Mouse (Mus musculus): ENCODE data around the gene Serpinb9b. TPM values are rescaled to one million over a fixed set of nuclear protein-coding genes. Genes with fewer than 3 reads are reported as not detected.

The Serpinb9b gene
- polyA plus RNA-seq, 1 experiment, result not detected

DNA sequence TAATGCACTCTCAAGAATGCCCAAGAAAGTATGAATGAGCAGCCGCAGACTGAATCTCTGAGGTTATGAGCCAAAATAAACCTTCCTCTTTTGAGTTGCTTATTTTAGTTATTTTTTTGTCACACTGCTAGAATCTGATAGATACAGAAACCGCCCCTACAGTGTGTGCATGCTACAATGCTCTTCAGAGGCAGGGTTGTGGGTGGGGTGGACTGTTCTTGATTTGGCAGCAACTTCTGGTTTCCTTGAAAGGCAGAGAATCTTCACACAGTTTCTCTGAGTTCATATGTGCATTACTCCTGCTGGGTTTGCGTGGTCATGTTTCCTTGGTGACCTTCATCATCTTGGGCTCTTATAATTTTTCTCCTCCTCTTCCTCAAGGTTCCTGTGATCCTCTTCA lies 40.9 kb downstream of the Serpinb9b start:
- WGBS, result 74% methylated on average over 3 of the region's 3 CpGs

DNA sequence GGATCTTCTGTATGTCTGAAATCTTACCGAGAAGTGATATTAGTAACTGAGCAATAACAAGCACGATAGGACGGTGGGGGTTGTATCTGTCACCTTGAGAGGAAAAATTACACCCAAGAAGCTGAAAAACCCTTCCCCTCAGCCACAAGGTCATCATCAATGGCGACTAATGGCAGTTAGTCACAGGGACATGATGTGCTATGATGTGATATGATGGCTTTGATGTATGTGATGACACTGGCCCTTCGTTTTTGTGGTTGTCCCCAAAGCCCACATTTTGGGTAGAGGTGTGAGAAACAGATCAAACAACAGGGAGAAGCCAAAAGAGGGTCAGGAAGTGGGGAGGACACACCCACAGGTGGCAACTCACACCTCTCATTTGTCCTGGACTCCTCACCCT lies 44.6 kb downstream of the Serpinb9b start:
- Histone ChIP-seq H3K27ac (ENCODE audit: insufficient read depth, low read depth, low read length) (no peak overlapping the region), H3K4me3 (ENCODE audit: low read depth, low read length) (no peak overlapping the region), H3K4me1 (ENCODE audit: control insufficient read depth, insufficient read depth, insufficient read length, low read length) (no peaks in the 10 kb centered on the region), H3K27me3 (ENCODE audit: control insufficient read depth, insufficient read depth, low read length) (no peaks in the 10 kb centered on the region), H3K36me3 (ENCODE audit: control insufficient read depth, insufficient read depth, low read length) (no peaks in the 10 kb centered on the region)
- TF ChIP-seq CTCF (IDR thresholded peaks at IDR 0.05; ENCODE audit: extremely low read depth, insufficient read length, insufficient replicate concordance, low read depth, low read length) (no peak), POLR2A (IDR thresholded peaks at IDR 0.05; ENCODE audit: low read depth, low read length) (no peak)
- 70% methylated on average over 5 of the region's 5 CpGs for WGBS

More for the DNA sequence above, 40.9 kb downstream of the Serpinb9b start:
- no peaks in the 10 kb centered on the region for H3K36me3 ChIP-seq (ENCODE audit: control insufficient read depth, insufficient read depth, low read length)
- H3K4me1 ChIP-seq (ENCODE audit: control insufficient read depth, insufficient read depth, insufficient read length, low read length), result no peaks in the 10 kb centered on the region
- H3K27me3 ChIP-seq (ENCODE audit: control insufficient read depth, insufficient read depth, low read length), result no peaks in the 10 kb centered on the region
- no peak for TF ChIP-seq CTCF (IDR thresholded peaks at IDR 0.05; ENCODE audit: extremely low read depth, insufficient read length, insufficient replicate concordance, low read depth, low read length)
- no peak overlapping the region for H3K4me3 ChIP-seq (ENCODE audit: low read depth, low read length)
- H3K27ac ChIP-seq (ENCODE audit: insufficient read depth, low read depth, low read length), result no peak overlapping the region

DNA sequence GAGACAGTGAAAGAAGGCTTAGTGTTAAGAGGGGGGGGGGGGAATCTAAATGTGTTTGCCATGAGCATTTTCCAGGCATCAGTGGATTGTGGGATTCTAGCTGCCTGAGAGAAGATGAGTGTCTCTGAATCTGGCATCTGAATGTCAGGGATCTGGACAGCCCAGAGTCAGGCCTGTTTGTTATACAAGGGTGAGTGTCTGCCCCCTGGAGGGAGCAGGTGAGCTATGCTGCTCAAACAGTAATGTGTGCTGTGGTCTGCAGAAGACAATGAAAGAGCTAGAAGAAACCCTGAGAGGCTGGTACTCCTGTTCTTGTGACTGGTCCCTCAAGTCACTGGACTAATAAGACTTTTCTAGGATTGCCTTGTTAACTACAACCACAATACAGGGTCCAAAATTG lies 46.8 kb downstream of the Serpinb9b start:
- H3K36me3 ChIP-seq (ENCODE audit: control insufficient read depth, insufficient read depth, low read length), result no peaks in the 10 kb centered on the region
- H3K27ac ChIP-seq (ENCODE audit: insufficient read depth, low read depth, low read length), result no peak overlapping the region
- no peaks in the 10 kb centered on the region for H3K4me1 ChIP-seq (ENCODE audit: control insufficient read depth, insufficient read depth, insufficient read length, low read length)
- TF ChIP-seq POLR2A (IDR thresholded peaks at IDR 0.05; ENCODE audit: low read depth, low read length), result no peak
- TF ChIP-seq CTCF (IDR thresholded peaks at IDR 0.05; ENCODE audit: extremely low read depth, insufficient read length, insufficient replicate concordance, low read depth, low read length), result peak; percentile 53; the same call in 1 of the 2 replicates
- H3K4me3 ChIP-seq (ENCODE audit: low read depth, low read length), result no peak overlapping the region
- no peaks in the 10 kb centered on the region; the same call in 1 of the 2 replicates for H3K27me3 ChIP-seq (ENCODE audit: control insufficient read depth, insufficient read depth, low read length)

GRCm38 (mm10) chr13:33076247-33076646 lies 49.0 kb downstream of the Serpinb9b start:
- Histone ChIP-seq H3K4me1 (ENCODE audit: control insufficient read depth, insufficient read depth, insufficient read length, low read length) (no peaks in the 10 kb centered on the region), H3K27me3 (ENCODE audit: control insufficient read depth, insufficient read depth, low read length) (no peaks in the 10 kb centered on the region; the same call in 1 of the 2 replicates), H3K27ac (ENCODE audit: insufficient read depth, low read depth, low read length) (no peak overlapping the region), H3K4me3 (ENCODE audit: low read depth, low read length) (no peak overlapping the region), H3K36me3 (ENCODE audit: control insufficient read depth, insufficient read depth, low read length) (no peaks in the 10 kb centered on the region)
- 42% methylated on average over 3 of the region's 3 CpGs for WGBS
- no peak for TF ChIP-seq POLR2A (IDR thresholded peaks at IDR 0.05; ENCODE audit: low read depth, low read length)
- TF ChIP-seq CTCF (IDR thresholded peaks at IDR 0.05; ENCODE audit: extremely low read depth, insufficient read length, insufficient replicate concordance, low read depth, low read length), result no peak

- Histone ChIP-seq H3K36me3 (ENCODE audit: control insufficient read depth, insufficient read depth, low read length) (no peaks in the 10 kb centered on the region), H3K4me3 (ENCODE audit: low read depth, low read length) (no peak overlapping the region), H3K27me3 (ENCODE audit: control insufficient read depth, insufficient read depth, low read length) (no peaks in the 10 kb centered on the region; the same call in 1 of the 2 replicates), H3K4me1 (ENCODE audit: control insufficient read depth, insufficient read depth, insufficient read length, low read length) (no peaks in the 10 kb centered on the region), H3K27ac (ENCODE audit: insufficient read depth, low read depth, low read length) (no peak overlapping the region)
- TF ChIP-seq POLR2A (IDR thresholded peaks at IDR 0.05; ENCODE audit: low read depth, low read length), result no peak
- no peak for TF ChIP-seq CTCF (IDR thresholded peaks at IDR 0.05; ENCODE audit: extremely low read depth, insufficient read length, insufficient replicate concordance, low read depth, low read length)
- whole genome bisulfite sequencing, result 77% methylated on average over 10 of the region's 10 CpGs
These were observed 49.9 kb downstream of the Serpinb9b start for GRCm38 (mm10) chr13:33077026-33077685.

GRCm38 (mm10) chr13:33078056-33078705 lies 51.0 kb downstream of the Serpinb9b start, which contains the start of gene Serpinb1b:
Gene Serpinb1b, plus strand, starts transcription at chr13:33078575.
- 46% methylated on average over 3 of the region's 3 CpGs for WGBS
- Histone ChIP-seq H3K27ac (ENCODE audit: insufficient read depth, low read depth, low read length) (no peak within 1 kb of the TSS), H3K36me3 (ENCODE audit: control insufficient read depth, insufficient read depth, low read length) (no peaks in the 10 kb centered on the region), H3K4me1 (ENCODE audit: control insufficient read depth, insufficient read depth, insufficient read length, low read length) (no peaks in the 10 kb centered on the region), H3K4me3 (ENCODE audit: low read depth, low read length) (no peak within 1 kb of the TSS), H3K27me3 (ENCODE audit: control insufficient read depth, insufficient read depth, low read length) (no peaks in the 10 kb centered on the region; the same call in 1 of the 2 replicates)
- no peak for TF ChIP-seq POLR2A (IDR thresholded peaks at IDR 0.05; ENCODE audit: low read depth, low read length)
- TF ChIP-seq CTCF (IDR thresholded peaks at IDR 0.05; ENCODE audit: extremely low read depth, insufficient read length, insufficient replicate concordance, low read depth, low read length), result no peak

GRCm38 (mm10) chr13:33079391-33079790 lies 52.2 kb downstream of the Serpinb9b start:
- no peaks in the 10 kb centered on the region; the same call in 1 of the 2 replicates for H3K27me3 ChIP-seq (ENCODE audit: control insufficient read depth, insufficient read depth, low read length)
- no peak overlapping the region for H3K4me3 ChIP-seq (ENCODE audit: low read depth, low read length)
- TF ChIP-seq POLR2A (IDR thresholded peaks at IDR 0.05; ENCODE audit: low read depth, low read length) (no peak), CTCF (IDR thresholded peaks at IDR 0.05; ENCODE audit: extremely low read depth, insufficient read length, insufficient replicate concordance, low read depth, low read length) (peak; percentile 60; the same call in 1 of the 2 replicates)
- 21% methylated on average over 6 of the region's 6 CpGs for WGBS
- no peaks in the 10 kb centered on the region for H3K36me3 ChIP-seq (ENCODE audit: control insufficient read depth, insufficient read depth, low read length)
- H3K27ac ChIP-seq (ENCODE audit: insufficient read depth, low read depth, low read length), result no peak overlapping the region
- peaks cover 4% of the 10 kb centered on the region; the same call in 1 of the 2 replicates for H3K4me1 ChIP-seq (ENCODE audit: control insufficient read depth, insufficient read depth, insufficient read length, low read length)

All from small intestine, adult 2 months (tissue).